Mouse (Mus musculus) urinary bladder, postnatal 25 days (tissue): ENCODE data around the gene Slc9a5.
A peak's percentile ranks its signal among the peaks of the same experiment; 100 is the strongest.

Source experiments
- DNase-seq: peaks from one replicate; pipeline ENCODE4 v3.0.0; 2022; ENCODE audit warnings: low spot score

Gene Slc9a5

DNA sequence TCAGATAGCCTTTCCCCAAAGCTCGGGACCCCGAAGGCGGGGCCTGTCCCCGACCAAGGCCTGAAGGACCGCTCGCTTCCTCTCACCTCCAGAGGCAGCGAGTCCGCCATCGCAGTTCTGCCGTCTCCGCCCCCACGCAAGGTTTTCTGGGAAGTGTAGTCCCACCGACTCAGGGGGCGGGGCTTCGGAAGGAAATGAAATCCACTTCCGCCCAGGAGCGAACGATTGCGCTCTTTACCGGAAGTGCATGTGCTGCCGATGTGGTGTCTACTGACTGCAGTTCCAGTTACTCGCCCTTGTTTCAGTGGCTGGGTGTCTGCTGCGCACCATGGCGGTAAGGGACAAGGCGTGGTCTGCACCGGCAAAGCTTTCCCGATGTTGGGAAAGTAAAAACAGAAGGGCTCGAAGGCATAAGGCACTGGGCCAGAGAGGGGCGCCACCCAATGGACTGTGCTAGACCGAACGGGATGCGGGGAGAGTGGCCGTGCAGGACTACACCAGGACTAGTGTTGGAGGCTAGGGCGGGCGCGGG lies 22.4 kb upstream of the Slc9a5 start, which contains the start of the genes Lrrc29 and Tmem208:
Gene Lrrc29, minus strand, starts transcription at position 138 of the 532 bp plus-strand sequence.
Gene Tmem208, plus strand, starts transcription at position 214 of the 532 bp plus-strand sequence.
- DNase-seq = peak; percentile 97

DNA sequence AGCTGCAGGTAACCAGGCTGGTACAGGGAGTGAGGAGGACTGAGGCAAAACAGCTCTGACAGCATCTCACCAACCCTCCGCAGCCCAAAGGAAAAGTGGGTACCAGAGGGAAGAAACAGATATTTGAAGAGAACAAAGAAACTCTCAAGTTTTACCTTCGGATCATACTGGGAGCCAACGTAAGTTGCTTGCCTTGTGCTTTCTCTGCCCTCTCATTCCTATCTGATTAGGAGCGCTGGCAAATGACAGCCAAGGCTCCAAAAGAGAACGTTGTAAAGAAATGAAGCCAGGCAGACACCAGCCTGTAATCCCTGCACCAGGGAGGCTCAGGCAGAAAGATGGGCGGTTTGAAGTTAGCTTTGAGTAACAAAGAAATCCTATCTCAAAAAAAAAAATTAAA lies 21.7 kb upstream of the Slc9a5 start:
- DNase-seq = no peak

DNA sequence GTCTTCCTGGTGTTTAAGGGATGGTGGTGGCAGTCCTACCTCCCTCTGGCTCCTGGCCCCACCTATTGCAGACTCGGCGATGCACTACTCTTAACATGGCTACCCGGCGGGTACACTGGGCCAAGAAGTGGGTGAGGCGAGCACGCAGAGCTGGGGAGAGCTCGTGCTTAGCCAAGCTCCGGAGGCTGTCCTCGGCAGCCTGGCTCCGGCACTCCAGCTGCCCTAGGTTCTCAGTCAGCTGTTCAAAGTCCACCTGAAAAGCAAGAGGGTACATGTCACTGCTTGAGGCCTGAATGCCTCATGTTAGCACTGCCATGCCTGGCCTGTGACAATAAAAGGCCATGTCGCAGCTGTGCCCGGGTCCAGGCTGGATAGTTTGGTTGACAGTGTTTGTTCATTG lies 18.3 kb upstream of the Slc9a5 start:
- no peak for DNase-seq

DNA sequence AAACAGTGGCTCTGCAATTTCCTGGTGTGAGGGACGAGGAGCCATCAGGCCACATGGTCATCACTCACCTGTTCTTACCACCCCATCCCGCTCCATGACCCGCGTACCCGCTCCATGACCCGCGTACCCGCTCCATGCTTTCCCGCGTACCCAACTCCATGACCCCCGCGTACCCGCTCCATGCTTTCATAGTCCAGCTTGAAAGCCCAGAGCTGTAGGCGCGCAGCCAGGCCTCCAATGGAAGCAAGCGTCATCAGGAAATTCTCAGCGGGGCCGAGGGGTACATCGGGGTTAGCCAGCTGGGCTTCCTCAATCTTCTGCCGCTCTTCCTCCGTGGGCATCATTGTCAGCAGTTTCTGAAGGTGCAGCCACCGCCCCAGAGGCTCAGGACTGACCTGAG lies 17.2 kb upstream of the Slc9a5 start:
- DNase-seq = no peak

DNA sequence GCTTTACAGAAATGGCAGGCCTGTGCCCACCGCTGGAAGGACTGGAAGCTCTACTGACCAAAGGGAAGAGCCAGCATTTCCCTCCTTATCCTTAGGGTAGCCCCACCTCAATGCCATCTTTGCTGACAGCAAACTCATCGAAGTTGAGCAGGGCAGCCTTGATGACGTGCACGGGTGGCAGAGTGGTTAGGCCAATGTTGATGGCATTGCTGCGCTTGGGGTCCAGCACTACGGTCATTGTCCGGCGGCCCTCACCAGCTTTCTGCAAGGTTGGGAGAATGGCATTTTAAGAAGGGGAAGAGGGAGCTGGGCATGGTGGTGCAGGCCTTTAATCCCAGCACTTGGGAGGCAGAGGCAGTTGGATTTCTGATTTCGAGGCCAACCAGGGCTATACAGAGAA lies 16.7 kb upstream of the Slc9a5 start:
- DNase-seq = no peak

DNA sequence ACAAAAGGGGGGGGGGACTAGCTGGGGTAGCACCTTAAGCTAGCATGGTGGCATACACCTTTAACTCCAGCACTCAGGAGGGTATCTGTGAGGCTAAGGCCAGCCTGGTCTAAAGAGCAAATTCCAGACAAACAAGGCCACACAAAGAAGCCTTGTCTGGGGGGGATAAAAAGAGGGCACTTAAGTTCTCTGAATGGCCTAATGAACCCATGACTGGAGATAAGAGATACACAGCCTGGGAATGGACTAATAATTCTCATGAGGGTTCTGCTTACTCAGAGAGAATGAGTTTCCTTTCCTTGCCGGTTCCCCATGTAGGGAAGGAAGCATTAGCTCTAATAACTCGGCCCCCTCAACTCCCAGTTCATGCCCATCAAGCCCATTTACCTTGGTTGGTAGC lies 16.1 kb upstream of the Slc9a5 start:
- DNase-seq = no peak

DNA sequence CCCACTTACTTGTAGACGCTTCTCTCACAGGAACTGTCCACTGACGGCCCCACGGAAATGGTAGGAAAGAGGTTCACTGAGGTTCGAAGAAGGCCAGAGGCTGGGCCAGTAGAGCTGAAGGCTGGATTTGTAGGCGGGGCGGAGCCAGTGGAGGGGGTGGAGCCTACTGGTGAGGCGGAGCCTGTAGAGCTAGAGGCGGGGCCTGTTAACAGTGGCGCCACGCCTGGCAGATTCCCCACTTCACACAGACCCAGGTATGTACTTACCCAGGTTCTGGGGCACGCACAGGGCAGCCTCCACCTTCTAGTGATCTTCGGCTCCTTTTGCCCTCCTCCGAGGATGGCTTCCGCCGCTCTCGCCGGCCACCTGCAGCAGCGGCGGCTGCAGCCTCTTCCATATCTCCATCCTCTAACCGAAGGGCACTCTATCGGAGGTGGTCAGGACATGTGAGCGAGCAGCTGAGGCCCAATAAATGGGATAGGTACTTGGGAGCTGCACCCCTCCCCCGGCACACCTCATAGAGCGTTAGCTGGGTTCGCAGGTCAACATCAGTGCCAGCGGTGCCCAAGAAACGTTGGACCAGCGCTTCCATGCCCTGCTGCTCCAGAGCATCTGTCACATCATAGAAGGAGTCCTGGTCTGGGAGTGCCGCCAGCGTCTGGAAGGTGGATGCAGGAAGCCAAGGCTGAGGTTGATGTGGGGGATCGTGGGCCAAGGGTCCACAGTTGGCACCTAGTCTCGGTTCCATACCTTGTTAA lies 12.1 kb upstream of the Slc9a5 start:
- no peak for DNase-seq

DNA sequence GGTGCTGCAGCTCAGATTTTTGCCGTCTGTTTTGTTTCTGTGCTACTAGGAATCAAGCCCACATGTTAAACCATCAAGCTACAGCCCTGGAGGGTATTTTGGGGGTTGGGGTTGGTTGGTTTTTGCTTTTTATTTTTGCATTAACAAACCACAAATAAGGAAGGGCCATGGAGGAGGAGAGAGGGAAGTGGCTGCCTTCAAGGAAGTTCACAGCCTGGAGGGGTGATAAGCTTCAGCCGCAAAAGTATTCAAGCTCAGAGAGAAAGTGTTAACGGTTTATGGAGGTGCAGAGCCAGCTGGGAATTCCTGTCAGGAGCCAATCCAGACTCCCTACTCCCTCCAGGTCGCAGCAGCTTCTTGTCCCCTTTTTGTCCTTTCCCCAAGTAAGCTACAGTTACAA lies 9.7 kb upstream of the Slc9a5 start:
- no peak for DNase-seq

DNA sequence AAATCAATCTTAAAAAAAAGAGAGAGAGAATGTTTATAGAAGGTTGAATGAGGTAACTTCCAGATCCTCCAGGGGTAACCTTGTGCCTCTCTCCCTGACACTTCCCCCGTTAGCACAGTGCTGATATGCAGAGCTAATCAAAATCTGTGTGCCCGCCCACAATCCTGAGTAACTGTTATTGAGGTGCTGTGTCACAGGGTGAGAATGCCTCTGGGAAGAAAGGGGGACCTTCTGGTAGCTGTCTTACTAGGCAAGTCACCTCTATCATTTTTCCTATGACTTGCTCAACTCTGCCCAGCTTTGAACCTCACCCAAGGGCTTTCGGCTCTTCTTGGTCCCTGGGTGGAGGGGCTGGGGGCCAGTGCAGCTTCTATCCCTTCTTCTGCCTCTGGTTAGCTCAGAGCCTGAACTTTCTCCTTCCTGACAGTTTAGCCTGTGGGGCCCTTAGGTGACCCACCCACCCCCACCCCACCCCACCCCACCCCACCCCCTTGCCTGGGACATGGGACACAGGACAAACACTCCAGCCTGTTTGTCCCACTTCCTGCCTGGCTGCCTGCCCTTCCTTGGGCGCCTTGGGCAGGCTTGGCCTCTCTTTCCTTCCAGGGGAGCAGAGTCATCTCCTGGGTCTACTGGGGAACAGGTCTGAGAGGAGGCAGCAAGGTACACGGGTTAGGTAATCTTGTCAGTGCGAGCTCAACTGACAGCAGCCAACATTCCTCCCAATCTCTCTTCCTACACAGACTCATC lies 8.6 kb upstream of the Slc9a5 start:
- no peak for DNase-seq

DNA sequence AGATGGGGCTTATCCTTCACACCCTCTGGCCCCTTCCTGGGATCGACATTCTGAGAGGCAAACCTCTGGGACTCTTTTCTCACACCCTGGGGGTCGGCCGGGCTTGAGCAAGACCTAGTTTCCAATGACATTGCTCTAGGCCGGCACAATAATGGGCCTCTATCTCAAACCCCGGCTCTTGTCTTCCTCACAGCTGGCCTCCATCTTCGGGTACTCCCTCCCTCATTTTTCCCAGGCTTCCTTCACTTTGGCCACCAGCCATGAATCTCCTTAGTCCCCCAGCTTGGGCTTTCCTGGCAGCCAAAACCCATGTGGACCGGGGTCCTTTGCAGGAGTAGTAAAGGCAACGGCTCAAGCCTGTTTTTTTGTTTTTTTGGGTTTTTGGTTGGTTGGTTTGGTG lies 7.2 kb upstream of the Slc9a5 start:
- DNase-seq = no peak

DNA sequence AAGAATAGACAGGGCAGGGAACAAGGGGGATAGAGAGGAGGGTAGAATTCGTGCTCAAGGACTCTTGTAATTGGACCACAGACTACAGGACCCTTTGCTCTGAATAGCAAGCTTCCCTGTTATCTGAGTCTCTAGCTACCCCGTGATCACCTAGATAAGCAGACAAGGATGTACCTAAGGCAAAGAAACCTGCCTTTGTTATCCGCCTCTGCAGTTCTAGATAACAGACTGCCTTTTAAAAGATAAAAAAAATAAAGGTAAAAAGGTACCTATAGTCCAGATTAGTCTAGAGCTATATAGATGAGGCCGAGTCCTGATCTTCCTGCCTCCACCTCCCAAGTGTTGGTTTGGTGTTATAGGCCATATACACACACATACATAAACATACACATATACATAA lies 5.9 kb upstream of the Slc9a5 start:
- no peak for DNase-seq

DNA sequence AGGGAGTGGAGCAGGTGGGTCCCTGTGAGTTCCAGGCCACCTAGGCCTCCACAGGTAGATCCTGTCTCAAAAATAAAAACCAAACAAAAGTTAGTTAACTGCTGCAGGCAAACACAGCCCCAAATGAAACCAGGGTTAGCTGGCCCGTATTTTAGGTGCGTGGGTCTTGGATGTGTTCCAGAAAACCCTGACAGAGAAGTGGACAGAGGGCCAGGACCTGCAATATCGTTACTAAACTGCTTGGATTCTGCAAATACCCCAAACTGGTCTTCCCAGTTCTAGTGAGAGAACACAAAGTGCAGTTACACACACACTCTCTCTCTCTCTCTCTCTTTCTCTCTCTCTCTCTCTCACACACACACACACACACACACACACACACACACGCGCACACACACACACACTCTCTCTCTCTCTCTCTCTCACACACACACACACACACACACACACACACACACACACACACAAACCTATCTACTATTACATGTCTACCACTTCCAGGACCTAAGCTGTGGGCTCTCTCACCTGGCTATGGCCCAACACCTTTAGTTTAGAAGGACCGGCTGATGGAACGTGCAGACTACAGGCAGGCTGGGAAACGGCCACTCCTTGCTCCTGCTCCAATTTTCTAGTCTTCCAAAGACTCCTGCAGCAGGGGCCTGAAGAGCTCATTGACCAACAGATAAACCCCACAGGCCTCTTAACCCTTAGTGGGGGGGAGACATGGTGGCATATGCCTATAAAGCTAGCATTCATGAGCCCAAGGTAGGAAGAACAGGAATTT lies 4.7 kb upstream of the Slc9a5 start:
- DNase-seq = no peak

DNA sequence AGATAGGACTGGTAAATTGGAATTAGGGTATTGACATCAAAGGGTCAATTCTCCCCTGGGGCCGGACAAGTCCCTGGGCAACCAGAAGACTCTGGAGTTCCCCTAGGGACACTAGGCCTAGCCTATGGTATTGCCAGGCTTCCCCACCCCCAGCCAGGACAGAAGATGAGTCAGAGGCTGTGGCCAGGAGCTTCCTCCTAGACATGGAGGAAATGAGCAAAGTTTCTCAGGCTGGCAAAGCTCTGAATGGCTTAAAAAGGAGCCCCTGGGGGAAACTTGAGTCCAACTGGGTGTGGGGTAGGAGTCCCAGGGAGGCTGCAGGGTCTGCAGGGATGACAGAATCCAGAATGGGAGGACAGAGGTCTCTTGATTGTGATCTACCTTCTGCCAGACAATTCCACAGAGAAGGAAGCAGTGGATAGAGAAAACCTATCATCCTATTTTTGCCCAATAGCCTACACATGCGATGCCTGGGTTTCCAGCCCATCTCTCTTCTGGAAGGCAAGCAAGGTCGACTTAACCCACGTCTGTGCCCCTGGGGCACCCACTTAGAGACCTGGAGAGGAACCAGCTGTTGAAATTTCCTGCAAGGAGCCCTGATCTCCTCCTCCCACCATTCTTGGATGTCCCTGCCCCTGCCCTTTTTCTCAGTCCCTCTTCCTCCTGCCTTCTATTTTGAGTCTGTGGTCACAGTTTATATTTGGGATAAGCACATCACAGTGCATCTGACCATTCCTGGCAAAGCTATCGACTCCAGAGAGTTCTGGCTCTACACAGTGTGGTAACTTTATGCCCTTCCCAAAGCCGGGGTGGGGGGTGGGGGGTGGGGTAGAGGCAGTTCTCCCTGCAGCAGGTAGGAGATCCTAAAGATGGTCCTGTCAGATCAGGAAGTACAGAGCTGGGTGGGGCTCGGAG lies 3.3 kb upstream of the Slc9a5 start:
- DNase-seq = peak; percentile 36

DNA sequence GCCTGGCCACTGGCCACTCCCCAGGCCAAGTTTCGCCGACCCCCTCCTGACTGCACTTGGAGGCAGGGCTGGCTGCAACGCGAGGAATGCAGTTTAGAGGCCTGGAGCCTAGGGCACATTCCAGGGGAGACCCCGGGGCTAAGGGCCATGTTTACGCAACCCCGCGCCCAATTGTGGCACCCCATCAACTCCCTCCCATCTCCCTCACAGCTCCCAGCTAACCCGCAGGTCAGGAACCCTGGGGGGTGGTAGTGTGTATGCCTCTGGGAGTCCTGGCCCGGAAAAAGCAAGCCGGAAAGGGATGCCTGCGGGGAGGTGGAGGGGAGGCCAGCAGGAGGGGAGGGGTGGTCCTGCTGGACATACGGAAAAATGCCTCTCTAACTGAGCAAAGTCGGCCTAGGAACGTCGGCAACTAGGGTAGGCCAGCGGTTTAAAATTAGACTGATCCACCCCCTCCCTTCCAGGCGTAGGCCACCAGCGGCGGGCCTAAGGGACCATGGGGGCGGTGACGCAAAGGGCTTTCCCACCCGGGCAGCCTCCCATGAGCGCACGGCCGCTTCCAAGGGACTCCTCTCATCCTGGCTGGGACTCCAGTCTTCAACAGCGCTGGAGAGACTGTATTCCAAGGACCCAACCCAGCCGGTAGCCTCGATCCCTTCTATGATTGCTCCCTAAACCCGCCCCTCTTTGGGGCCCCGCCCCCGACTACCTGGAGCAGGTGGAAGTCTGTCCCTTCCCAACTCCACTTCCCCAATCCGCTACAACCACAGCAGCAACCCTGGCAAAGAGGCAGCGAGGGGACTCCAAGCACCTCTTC lies 1.8 kb upstream of the Slc9a5 start:
- peak; percentile 62 for DNase-seq

DNA sequence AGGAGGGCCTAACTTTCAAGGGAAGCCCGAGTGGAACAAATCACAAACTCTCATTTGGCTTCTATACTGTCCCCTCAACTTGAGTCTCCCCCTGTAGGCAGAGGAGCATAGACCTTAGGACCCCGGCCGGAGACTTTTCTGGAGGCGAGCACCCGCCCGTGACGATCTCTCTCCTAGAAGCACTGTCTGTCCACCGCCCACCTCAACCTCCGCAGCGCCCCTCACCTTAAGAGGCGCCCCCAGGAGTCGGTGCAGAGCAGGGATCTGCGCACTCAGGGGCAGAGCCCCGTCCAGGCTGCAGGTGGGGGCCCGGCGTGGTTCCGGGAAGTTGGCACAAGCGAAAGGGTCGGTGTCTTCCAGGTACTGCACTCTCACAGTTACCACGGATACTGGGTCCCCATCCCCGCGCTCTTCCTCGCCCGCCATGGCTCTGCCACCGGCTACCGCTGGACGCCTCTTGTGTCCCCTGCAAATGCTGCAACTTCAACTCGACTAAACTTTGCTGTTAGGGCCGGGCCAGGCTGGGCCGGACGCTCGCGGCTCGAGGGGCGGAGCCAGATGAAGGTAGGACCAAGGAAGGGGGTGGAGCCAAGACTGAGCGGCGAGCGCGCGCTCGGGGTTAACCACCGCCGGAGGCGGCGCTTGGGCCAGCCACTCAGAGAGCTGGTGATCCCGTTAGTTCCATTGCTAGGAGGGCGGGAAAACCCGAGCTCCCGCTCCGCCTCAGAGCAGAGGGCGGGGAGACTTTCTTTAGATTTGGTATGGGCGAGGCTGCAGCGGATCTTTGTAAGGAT lies 1.0 kb upstream of the Slc9a5 start, which contains the start of gene Fhod1:
Gene Fhod1, minus strand, starts transcription at position 526 of the 794 bp plus-strand sequence.
- DNase-seq = peak; percentile 88

DNA sequence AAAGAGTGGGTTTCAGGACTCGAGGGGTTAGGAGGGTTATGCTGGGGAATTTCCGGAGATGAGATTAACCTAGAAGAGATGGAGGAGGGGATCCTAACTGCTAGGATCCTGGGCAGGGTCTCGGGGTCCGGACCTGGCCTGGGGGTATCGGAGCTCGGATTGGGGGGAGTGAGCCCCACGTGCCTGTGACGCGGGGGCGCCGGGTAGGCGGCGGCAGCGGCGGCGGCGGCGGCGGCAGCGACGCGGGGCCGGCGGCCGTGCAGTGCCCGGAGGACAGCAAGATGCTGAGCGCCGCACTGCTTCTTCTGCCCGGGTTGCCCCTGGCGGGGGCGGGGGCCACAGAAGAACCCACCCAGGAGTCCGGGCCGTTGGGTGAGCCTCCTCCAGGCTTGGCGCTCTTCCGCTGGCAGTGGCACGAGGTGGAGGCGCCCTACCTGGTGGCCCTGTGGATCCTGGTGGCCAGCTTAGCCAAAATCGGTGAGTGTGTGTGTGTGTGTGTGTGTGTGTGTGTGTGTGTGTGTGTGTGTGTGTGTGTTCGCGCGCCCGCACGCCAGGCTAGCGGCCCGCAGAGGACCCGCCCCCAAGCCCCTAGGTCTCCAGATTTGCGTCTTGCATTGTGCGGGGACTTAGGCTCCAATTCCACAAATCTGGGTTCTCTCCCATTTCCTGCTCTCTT lies 591 bp downstream of the Slc9a5 start:
- no peak for DNase-seq

DNA sequence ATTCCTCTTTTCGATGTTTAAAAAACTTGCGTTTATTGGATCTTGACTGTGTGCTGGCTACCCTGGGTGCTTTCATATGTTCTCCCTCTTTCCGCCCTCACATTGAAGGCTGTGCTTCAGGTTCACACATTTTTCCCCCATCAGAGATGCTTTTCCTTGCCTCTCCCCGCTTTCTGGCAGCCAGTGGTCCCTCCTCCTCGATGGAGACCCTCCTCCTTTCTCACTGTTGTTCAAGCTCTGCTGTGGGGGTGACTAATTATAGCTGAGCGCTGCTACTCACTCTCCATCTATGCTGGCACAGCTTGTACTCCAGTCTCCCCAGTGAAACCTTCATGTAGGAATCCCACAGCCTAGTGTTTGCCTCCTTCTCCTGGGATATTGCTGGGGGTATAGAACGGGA lies 1.5 kb downstream of the Slc9a5 start:
- DNase-seq = no peak

DNA sequence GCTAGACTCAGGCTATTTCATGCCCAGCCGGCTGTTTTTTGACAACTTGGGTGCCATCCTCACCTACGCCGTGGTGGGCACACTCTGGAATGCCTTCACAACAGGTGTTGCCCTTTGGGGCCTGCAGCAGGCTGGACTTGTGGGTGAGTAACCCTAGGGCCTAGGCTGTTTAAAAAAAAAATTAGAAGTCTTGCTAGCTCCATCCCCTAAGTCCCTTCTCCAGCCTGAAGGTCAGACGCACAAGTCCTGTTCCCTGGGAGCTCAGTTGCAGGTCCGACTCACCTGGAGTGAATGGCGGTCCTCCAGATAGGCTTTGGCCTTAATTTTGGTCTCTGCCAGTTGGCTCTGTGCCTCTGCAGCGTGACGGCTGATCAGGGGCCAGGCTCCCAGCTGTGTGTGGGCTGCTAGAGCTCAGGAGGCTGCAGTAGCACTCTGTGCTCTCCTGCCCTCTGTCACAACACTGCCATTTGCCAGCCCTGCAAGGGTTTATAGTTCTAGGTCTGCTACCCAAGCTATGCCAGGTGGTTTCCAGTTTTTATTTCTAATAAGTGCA lies 5.0 kb downstream of the Slc9a5 start:
- no peak for DNase-seq

DNA sequence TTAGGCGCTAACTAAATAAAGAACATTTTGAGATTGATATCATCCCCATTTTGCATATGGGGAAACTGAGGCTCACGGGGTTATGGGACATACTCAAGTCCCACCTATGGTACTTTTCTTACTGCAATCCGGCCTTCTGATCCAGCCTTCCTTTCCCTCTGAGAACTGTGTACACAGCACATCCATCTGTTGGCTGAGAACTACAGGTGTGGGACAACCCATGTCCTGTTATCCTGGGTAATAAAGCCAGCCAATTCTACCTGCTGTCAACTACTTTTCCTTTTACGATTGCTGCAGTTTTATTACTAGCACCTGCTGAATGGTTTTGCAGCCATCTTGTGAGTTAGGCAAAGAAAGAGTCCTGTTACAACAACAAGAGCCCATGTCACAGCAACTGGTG lies 5.9 kb downstream of the Slc9a5 start:
- no peak for DNase-seq
